Comparison of ENCODE assay signal across 9 mouse cellular contexts in the genomic region with DNA sequence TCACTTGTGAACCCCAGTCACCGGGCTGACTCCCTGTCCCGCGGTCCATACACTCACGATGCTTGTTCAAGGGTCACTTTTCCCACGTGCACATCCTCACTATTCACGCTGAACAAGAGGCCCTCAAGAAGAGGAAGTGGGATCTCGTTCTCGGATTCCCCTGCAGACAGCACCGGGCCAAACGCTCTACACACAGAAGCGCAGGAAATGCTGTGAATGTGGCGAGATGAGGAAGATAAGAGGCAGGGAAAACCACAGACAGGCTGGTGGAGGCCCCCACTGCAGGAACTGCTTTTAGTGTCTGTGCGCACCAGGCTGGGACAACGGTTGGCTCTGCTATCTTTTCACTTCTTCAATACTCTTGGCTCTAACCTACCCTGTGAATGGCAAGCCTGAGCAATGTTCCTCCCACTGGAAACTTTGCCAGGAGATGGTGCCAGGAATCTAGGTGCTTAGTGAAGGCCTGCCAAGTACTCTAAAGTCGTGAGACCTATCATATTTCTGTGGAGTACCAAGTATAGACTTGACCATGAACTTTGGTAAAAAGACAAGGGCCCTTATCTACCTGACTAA. TPM values are rescaled to one million over a fixed set of nuclear protein-coding genes. Genes with fewer than 3 reads are reported as not detected.
DNase-seq lines count a peak whose midpoint lies in the region; ATAC-seq and TF ChIP-seq lines count a peak whose summit lies in the region.
"Had no signal": no experiment of that assay in that cellular context is flagged by ENCODE, and none has a peak within 500 bp of the region (broad histone marks: within the 10 kb centered on the region; RNA-seq: fewer than 3 reads in every experiment).

No protein-coding gene starts in this region.

- H3K36me3 ChIP-seq in heart, adult 2 months (ENCODE audit: control insufficient read depth, insufficient read depth, low read length) = no peaks in the 10 kb centered on the region
- H3K36me3 ChIP-seq in heart, embryonic 12.5 days = no peaks in the 10 kb centered on the region
- H3K36me3 ChIP-seq in intestine, postnatal 0 days (ENCODE audit: control insufficient read depth, insufficient read depth) = no peaks in the 10 kb centered on the region
- no peaks in the 10 kb centered on the region for H3K36me3 ChIP-seq in forebrain, embryonic 15.5 days
- H3K36me3 ChIP-seq in hindbrain, embryonic 10.5 days = peaks cover 7% of the 10 kb centered on the region

- TF ChIP-seq EP300 in heart, adult 2 months (IDR thresholded peaks at IDR 0.05; ENCODE audit: insufficient read depth, low read depth, low read length) = no peak

- no peaks in the 10 kb centered on the region for H3K27me3 ChIP-seq in heart, adult 2 months (ENCODE audit: control insufficient read depth, insufficient read depth, low read length)
- 0 out of 2 replicates have a peak, but pooled peaks cover 6% of the 10 kb centered on the region for H3K27me3 ChIP-seq in heart, embryonic 12.5 days (replicated peaks)
- H3K27me3 ChIP-seq in intestine, postnatal 0 days (replicated peaks; ENCODE audit: control insufficient read depth, insufficient read depth, low read length) = peaks cover 21% of the 10 kb centered on the region
- peaks cover 3% of the 10 kb centered on the region; the same call in 1 of the 2 replicates for H3K27me3 ChIP-seq in forebrain, embryonic 15.5 days
- H3K27me3 ChIP-seq in hindbrain, embryonic 10.5 days (ENCODE audit: insufficient read depth, poor library complexity, severe bottlenecking) = peaks cover 82% of the 10 kb centered on the region

- peaks cover 11% of the 10 kb centered on the region for H3K4me1 ChIP-seq in heart, adult 2 months (ENCODE audit: control insufficient read depth, insufficient read depth, low read length)
- H3K4me1 ChIP-seq in heart, embryonic 12.5 days (replicated peaks) = peaks cover 25% of the 10 kb centered on the region
- H3K4me1 ChIP-seq in intestine, postnatal 0 days (replicated peaks; ENCODE audit: control insufficient read depth, insufficient read depth, low read length) = peaks cover 14% of the 10 kb centered on the region
- peaks cover 10% of the 10 kb centered on the region; the same call in 1 of the 2 replicates for H3K4me1 ChIP-seq in forebrain, embryonic 15.5 days
- peaks cover 47% of the 10 kb centered on the region for H3K4me1 ChIP-seq in hindbrain, embryonic 10.5 days (replicated peaks)

- no peak for TF ChIP-seq CTCF in heart, adult 2 months (IDR thresholded peaks at IDR 0.05)
- no peak for TF ChIP-seq CTCF in intestine, postnatal 0 days (IDR thresholded peaks at IDR 0.05; ENCODE audit: low read depth)

- H3K9ac ChIP-seq in heart, adult 2 months (ENCODE audit: low read depth, low read length) = no peak overlapping the region
- no peak overlapping the region for H3K9ac ChIP-seq in heart, embryonic 12.5 days
- H3K9ac ChIP-seq in intestine, postnatal 0 days (ENCODE audit: low read depth, low read length) = no peak overlapping the region
- no peak overlapping the region for H3K9ac ChIP-seq in forebrain, embryonic 15.5 days (replicated peaks)

- TF ChIP-seq POLR2A in heart, adult 2 months (IDR thresholded peaks at IDR 0.05; ENCODE audit: insufficient read depth, low read depth, low read length) = no peak

- no peak overlapping the region for H3K27ac ChIP-seq in heart, adult 2 months
- H3K27ac ChIP-seq in heart, embryonic 12.5 days (ENCODE audit: poor library complexity, severe bottlenecking) = no peak overlapping the region
- H3K27ac ChIP-seq in intestine, postnatal 0 days (ENCODE audit: low read depth, low read length) = no peak overlapping the region
- H3K27ac ChIP-seq in forebrain, embryonic 15.5 days (replicated peaks) = no peak overlapping the region
- no peak overlapping the region for H3K27ac ChIP-seq in hindbrain, embryonic 10.5 days
- H3K27ac ChIP-seq: kidney, postnatal 0 days had no signal

- ATAC-seq in heart, embryonic 12.5 days (ENCODE audit: insufficient number of reproducible peaks, low FRiP score) = no peak
- 0 out of 2 replicates have a peak, but pooled peaks have one; percentile 31 for ATAC-seq in intestine, postnatal 0 days
- ATAC-seq in forebrain, embryonic 15.5 days (replicated peaks) = no peak

- intact Hi-C loops in heart, adult 2 months (cut with DNase I) = no loop called here

- H3K4me2 ChIP-seq in heart, embryonic 12.5 days = no peak overlapping the region
- H3K4me2 ChIP-seq in intestine, postnatal 0 days (replicated peaks; ENCODE audit: low read depth) = no peak overlapping the region; the same call in 1 of the 2 replicates
- no peak overlapping the region for H3K4me2 ChIP-seq in forebrain, embryonic 15.5 days (replicated peaks)

- no peaks in the 10 kb centered on the region for H3K79me2 ChIP-seq in heart, adult 2 months (replicated peaks; ENCODE audit: control insufficient read depth, insufficient read depth, low read length)

- H3K9me3 ChIP-seq in heart, embryonic 12.5 days (replicated peaks) = no peaks in the 10 kb centered on the region
- no peaks in the 10 kb centered on the region for H3K9me3 ChIP-seq in intestine, postnatal 0 days (ENCODE audit: control insufficient read depth)
- no peaks in the 10 kb centered on the region for H3K9me3 ChIP-seq in forebrain, embryonic 15.5 days
- H3K9me3 ChIP-seq in hindbrain, embryonic 10.5 days = no peaks in the 10 kb centered on the region

- no peak overlapping the region for H3K4me3 ChIP-seq in heart, adult 2 months
- H3K4me3 ChIP-seq in heart, embryonic 12.5 days = no peak overlapping the region
- no peak overlapping the region for H3K4me3 ChIP-seq in intestine, postnatal 0 days (ENCODE audit: low read depth, low read length)
- H3K4me3 ChIP-seq in forebrain, embryonic 15.5 days = no peak overlapping the region
- no peak overlapping the region for H3K4me3 ChIP-seq in hindbrain, embryonic 10.5 days

- peak; percentile 23 to 25 for DNase-seq in heart, adult 2 months
- DNase-seq in T-cell, adult 2 months (ENCODE audit: low spot score) = peak; percentile 65
- peak; percentile 41 to 50 for DNase-seq in lung, postnatal 4 days
- no peak for DNase-seq in embryo, embryonic 10 days (ENCODE audit: low spot score)
- no peak for DNase-seq in hindbrain, embryonic 10.5 days (ENCODE audit: low spot score)

- WGBS in heart, adult 2 months = 25% methylated on average over 15 of the region's 15 CpGs
- WGBS in heart, embryonic 12.5 days = 44% methylated on average over 15 of the region's 15 CpGs
- 17% methylated on average over 15 of the region's 15 CpGs for WGBS in intestine, postnatal 0 days
- WGBS in forebrain, embryonic 15.5 days = 65% methylated on average over 15 of the region's 15 CpGs
- WGBS in hindbrain, embryonic 10.5 days = 83% methylated on average over 15 of the region's 15 CpGs

RNA-seq across cellular contexts. Expression of gene Rnf220, which starts 18.7 kb away (rescaled TPM):
- total RNA-seq in heart, adult 2 months (2021) = 10 to 100 TPM; 32.3 to 33.2 TPM
- 41.4 and 58.5 TPM in 2 replicates for polyA plus RNA-seq in heart, adult 2 months (2012; rRNA removed)
- 55.8 and 56.8 TPM in 2 replicates for polyA plus RNA-seq in heart, embryonic 12.5 days (2016; fragmentation: Nextera tagmentation; extraction: Ambion mirVana)
- 35.6 and 35.9 TPM in 2 replicates for polyA plus RNA-seq in intestine, postnatal 0 days (2015; fragmentation: Nextera tagmentation; extraction: Ambion mirVana)
- 122 and 128 TPM in 2 replicates for polyA plus RNA-seq in forebrain, embryonic 15.5 days (2015; fragmentation: Nextera tagmentation; extraction: Ambion mirVana)
- 101 TPM in 2 replicates for polyA plus RNA-seq in hindbrain, embryonic 10.5 days (2016; fragmentation: Nextera tagmentation; extraction: Ambion mirVana)

Comparison
In these comparisons a context has a peak if more than half of its experiments do, and no peak if none do; other contexts are left out.
1. DNase-seq: peak in heart, adult 2 months (2 of 2), T-cell, adult 2 months (single experiment) and lung, postnatal 4 days (2 of 2); none in embryo, embryonic 10 days (single experiment) and hindbrain, embryonic 10.5 days (single experiment).